Mouse (Mus musculus): Measurements from ENCODE around the gene Nudt17.

Nudt17 gene

DNA sequence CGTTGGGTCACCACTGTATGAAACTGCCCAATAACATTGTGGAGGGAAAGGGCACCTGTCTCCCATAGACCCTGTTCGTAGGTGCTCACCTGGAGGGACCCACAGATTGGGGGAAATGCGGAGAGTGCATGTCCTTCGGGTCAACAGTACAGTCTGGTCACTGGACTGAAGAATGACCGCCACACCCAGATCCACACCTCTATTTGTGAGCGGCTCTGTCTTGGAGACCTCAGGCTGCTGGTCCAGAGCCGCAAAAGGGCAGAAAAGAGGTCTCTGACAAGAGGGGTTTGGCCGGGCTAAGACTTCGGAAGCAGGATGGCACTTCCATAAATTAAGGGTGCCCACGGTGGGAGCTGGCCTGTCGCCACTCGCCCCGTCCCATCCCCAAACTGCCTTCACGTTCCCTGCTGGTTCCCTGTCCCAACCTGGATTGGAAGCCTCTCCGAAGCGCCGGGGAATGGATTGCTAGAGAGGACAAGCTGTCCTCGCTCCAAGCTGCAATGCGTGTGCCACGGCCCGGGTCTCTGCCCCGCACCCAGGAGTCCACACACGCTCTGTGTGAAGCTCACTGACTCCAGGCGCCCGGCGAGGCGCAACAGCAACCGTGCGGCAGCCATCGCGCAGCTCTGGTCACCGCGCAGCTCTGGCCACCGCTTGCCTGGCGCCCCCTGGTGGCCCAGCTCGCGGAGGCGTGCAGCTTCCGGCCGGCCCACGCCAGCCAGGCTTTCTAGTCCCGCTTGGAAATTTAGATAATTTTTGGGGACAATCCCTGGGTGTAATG is at the start of gene Nudt17:
Gene Nudt17 (minus strand): TSS at position 660 of the 781 bp plus-strand sequence.
- peak; percentile 65 for DNase-seq (ENCODE audit: low read depth)

DNA sequence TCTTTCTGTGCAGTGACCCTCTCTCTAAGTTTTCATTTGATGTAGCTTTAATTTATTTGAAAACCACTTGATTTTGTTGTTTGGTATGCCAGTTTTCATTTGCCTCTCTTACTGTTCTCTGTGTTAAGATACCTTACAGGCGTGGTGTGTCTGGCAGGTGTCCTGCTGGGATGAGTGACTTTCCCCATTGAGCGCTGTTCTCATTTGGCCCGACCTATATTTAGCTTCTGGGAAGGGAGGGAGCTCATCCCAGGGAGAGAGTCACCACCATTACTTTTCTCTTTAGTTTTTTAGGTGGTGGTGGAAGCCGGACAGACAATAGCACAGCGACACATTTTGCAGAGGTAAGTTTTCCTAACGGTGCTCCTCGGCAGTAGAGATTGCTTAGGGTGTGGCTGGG is 49.3 kb upstream of the Nudt17 start:
- no peak for DNase-seq (ENCODE audit: low read depth)

DNA sequence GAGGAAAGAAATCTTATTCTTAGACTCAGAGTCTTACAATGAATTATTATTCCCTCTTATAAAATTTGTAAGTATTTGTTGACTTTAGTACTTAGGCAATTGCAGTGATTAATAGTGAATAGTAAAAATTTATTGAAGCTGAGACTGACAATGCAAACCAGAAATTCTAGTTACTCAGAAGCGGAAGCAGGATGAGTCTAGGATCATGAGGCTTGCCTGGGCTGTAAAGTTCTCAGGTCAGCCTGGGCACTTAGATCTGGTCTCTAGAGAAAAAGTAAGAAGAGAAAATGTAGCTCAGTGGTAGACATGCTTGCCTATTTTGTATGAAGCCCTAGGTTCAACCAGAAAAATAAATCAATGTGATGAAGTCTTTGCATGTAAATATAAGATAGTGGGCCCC is 47.6 kb upstream of the Nudt17 start:
- no peak for DNase-seq (ENCODE audit: low read depth)

DNA sequence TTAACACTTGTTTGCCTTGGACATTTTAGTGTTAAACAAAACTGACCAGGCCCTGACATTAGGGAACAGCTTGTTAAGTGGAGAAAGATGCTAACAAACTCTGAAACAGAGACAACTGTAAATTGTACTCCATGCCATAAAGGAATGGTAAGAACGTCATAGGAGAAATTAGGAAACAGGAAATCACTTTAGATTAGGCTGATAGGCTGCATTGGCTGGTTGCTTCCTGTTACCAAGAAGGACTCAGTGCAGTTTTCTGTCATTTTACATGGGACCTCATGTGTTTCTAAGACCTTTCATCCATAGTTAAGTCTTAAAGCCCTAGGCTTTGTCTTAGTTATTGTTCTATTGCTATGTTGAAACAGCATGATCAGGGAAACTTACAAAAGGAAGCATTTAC is 38.5 kb upstream of the Nudt17 start:
- DNase-seq (ENCODE audit: low read depth) = peak; percentile 64

DNA sequence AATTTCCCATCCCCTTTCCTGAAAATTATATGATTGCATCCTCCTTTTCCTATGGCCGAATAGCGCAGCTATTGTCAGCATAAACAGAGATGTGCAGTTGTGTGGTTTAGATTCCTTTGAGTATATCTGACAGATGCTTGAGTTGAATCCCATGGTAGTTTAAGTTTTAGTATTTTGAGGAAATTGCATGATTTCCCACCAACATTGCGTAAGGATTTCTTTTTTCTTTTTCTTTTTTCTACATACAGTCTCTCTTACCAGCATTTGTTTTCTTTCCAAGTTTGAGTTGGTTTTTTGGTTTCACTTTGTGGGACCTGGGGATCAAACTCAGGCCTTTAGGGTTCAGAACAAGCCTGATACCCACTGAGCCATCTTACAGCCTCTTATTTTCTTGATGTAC is 36.0 kb upstream of the Nudt17 start:
- DNase-seq (ENCODE audit: low read depth) = peak; percentile 60

DNA sequence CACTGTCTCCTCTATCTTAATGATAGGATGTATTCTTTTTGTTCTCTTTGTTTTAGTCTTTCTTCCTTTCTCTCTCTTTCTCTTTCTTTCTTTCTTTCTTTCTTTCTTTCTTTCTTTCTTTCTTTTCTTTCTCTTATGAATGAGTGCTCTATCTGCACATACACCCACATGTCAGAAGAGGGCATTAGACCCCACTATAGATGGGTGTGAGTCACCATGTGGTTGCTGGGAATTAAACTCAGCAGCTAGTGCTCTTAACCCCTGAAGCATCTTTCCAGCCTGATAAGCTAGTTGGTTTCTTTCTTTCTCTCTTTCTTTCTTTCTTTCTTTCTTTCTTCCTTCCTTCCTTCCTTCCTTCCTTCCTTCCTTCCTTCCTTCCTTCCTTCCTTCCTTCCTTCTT is 31.9 kb upstream of the Nudt17 start:
- peak; percentile 71 for DNase-seq (ENCODE audit: low read depth)

DNA sequence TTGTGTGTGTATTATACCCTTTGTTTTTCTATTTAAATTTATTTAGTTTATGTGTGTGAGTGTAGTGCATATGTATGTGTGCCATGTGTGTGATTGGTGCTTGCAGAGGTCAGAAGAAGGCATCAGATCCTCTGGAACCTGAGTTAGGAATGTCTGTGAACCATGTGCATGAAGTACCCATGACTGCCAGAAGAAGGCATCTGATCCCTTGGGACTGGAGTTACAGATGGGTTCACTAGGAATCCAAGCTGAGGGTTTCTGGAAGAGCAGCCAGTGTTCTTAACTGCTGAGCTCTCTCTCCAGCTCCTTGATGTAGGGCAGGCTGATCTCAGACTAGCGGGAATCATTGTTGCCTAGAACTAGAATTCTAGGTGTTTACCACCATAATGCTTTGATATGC is 29.6 kb upstream of the Nudt17 start:
- peak; percentile 29 for DNase-seq (ENCODE audit: low read depth)

DNA sequence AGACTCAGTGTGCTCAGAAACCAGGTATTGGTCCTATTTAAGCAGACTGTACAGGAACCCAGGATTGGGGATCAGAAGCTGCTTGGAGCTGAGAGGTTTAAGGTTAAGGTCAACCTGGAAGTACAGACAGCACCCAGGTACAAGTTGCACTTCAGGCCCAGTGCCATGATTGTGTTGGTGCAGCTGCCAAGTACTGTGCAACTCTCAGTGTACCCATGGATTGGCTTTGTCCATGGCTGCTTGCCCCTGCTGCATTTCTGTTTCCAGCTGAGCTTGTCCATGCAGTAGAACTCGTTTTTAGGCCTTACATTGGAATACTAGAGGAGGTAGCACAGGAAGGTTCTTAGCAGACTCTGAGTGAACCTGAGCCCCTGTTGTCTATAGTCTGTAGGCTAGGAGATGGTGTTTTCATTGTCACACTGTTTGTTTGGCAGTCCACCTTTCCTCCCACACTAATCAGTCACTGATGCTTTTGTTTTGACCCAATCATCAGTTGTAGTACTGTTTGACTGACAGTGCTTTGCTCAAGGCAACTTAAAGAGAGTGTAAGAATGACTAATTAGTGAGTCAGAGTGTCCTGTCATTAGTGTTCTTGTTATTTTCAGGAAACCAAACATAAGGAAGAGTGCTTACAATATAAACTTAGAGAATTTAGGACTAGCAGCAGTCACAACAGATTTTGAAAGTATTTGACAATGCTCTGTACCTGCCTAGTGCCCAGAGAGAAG is 28.8 kb upstream of the Nudt17 start:
- DNase-seq (ENCODE audit: low read depth) = peak; percentile 77

DNA sequence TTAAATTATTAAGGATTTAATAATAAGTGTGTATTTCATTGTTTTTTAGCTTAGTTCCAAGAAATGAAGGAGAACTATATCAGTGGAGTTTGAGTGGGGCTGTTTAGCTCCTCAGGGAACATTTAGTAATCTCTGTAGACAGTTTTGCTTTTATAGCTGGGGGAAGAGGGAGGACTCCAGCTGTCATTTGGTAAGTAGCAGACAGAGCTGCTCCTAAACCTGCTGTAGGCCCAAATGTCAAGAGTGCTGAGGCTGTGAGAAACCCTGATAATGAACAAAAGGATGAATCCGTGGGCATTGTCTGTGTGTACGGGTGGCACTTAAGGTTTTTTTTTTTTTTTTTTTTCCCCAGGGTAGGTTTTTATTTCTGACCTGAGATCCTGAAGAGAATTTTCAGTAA is 26.8 kb upstream of the Nudt17 start:
- no peak for DNase-seq (ENCODE audit: low read depth)

DNA sequence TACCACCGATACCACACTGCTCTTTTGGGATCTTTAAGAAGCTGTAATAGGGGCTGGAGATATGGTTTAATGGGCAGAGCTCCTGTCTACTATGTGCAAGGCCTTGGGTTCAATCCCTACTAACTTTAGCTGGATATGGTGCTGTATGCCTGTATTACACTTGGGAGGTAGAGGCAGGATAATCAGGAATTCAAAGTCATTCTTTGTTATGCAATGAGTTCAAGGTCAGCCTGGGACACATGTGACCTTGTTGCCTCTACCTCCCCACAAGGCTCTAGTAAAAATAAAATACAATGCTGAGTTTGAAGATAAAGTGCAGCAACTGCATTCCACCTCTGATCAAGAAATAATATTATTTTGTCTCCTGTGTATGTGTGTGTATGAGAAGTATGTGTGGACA is 25.6 kb upstream of the Nudt17 start:
- no peak for DNase-seq (ENCODE audit: low read depth)

DNA sequence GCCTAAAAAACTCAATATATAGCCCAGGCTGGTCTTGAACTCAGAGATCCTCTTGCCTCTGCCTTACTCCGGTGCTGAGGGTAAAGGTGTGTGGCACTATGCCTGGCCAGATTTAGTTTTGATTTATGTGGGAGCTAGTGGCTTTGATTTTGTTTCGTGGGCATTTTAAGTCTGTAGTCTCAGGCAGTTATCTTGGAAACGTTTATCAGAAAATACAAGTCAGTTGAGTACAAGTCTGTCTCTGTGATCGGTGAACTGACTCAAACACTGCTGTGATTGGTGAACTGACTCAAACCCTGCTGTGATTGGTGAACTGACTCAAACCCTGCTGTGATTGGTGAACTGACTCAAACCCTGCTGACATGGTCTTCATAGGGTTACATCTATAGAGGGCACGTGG is 22.4 kb upstream of the Nudt17 start:
- DNase-seq (ENCODE audit: low read depth) = no peak

DNA sequence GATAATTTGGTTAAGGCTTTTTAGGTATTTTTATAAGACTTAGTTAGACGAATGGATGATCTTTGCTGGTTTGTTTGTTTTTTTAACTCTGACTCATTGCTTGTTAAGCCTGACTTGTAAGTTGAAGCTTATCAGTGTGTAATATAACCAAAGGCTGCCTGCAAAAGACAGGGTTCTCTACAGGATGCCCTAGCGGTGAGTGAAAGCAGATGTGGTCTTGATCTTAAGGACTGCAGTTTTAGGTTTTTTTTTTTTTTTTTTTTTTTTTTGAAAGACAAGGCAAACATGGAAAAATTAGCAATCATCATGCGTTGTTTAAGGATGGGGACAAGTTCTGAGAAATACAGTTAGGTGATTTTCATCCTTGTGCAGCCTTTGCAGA is 21.0 kb upstream of the Nudt17 start:
- DNase-seq (ENCODE audit: low read depth) = peak; percentile 91

DNA sequence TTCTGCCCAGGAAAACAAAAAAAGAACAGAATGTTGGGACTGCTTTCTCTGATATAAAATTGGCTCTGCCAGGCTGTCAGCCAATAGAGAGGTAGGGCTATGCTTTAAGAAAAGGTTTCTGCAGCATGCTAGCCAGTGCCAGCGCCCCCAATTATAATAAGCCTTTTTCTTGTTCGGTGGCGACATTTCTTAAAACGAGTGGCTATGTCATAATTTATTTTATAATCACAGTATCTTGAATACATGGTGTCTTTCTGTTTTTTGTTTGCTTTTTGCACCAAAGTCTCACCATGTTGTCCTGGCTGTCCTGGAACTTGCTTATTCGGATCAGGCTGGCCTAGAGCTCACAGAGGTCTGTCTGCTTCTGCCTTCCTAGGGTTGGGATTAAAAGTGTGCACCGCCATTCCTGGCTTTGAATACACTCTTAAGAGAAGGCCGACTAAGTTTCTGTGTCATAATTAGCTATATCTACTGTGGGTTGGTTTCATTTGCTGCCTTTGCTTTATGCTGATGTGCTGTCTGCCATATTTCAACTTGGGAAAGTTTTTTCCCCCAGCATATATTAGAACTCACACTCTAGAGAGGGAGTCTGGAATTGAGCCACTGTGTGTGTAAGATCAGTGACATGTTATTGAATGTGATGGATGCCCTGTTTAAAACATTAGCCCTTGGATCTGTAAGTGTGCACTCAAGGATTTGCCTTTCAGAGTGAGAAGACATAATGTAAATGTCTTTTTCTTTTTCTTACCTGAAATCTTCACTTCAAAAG is 20.5 kb upstream of the Nudt17 start:
- no peak for DNase-seq (ENCODE audit: low read depth)

DNA sequence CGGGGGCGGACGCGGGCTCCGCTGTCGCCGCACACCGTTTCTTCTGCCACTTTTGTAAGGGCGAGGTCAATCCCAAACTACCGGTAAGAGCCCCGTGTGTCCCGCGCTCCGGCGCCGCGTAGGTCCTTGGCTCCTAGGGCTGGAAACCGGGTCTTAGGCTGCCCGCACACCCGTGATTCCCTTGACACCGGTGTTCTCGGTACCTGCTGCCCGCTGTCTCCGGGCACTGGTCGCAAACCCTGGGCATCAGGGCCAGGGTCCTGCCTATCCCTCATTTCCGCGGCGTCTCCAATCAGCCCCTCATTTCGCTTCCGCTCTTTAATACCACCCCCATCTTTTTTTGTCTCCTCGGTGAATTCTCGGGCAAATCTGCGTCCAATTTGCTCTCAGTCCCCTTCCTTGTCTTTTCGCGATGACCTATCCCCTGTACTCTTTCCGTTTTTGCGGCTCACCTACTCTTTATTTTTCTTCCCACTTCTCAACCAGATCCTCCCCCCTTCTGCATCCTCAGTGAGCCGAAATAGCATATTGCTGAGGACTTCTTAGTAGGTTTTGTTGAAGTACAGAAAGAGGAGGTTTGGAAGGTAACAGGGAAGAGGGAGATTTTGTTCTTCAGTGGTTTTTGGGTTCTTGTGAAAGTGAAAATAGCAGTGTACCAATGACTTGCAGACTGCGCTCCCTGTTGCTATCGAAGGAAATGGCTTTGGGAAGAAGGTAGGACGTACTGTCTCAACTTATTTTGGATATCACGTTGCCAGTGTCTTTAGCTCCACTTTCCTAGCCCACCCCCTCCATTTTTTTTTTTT is 19.7 kb upstream of the Nudt17 start:
- peak; percentile 71 for DNase-seq (ENCODE audit: low read depth)

DNA sequence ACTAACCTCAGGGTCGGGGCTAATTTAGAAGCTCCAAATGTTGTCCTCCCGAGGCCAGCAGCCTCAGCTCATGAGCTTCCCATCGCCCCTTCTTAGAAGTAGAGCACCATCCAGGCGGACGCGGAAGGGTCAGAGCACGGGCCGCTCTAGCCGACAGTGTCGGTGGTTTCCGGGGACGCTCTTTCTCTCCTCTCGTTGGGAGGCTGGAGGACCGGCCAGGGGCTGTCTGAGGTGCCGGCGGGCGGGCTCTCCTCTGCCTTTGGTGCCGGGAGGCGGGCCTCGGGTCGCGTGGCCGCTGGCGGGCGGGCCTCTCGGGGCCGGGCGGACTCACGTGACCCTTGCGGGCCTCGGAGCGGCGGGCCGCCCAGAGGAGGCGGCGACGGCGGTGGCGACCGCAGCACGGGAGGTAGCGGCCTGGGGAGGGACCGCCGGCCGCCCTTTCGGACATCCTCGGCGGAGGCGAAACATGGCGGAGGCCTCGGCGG is 19.0 kb upstream of the Nudt17 start, which contains the start of the genes Polr3c and Rnf115:
Gene Polr3c (minus strand): TSS at position 286 of the 485 bp plus-strand sequence.
Gene Rnf115 (plus strand): TSS at position 322 of the 485 bp plus-strand sequence.
- DNase-seq (ENCODE audit: low read depth) = peak; percentile 93

DNA sequence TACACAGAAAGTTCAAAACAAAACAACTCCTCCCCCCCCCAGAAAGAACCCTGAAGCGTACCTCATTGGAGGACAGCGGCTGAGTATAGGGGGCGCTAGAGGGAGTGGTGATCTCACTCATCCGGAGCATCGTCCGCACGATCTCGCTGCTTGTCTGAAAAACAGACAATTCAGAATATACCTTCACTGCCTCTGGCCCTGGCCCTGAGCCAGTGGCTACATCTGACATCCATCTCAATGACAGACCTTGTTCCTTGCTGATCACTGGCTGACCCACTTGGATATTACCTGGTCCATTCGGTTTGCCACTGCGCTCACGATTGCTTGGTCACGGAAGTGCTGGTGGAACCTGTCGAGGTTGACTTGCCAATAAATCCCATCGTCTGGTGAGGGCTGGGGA is 10.8 kb upstream of the Nudt17 start:
- DNase-seq (ENCODE audit: low read depth) = peak; percentile 47

DNA sequence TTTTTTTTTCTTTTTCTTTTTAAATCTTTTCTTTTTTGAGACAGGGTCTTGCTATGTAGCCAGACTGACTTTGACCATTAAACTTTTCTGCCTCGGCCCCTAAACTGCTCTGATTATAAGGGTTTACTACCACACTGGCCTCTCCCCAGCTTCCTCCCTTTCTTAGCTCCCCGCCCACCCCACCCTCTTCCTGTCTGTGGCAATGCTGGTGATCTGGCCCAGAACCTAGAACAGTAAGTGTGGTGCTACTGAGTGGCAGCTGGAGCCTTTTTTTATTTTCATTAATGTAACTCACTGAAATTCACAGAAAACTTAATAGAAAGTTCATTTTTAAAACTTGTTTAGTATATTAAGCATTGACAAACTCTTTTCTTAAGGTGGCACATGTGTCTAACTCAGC is 7.5 kb upstream of the Nudt17 start:
- DNase-seq (ENCODE audit: low read depth) = peak; percentile 70

DNA sequence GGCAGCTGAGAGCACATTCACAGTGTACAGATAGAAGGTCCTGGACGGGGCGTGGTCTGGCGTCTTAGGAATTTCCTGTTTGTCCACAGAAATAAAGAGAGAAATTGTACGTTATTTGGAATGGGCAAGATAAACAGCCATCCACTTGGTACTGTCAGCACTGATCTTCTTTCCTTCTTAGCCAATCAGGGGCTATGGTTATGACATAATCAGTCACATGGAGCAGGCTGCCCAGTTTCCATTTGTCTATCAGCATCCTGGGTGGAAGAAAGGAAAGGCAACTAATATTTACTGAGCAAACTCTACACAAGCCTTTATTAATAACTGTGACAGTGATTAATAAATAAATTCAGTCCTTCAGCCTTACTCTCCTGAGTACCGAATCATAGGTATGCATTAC is 5.9 kb upstream of the Nudt17 start:
- DNase-seq (ENCODE audit: low read depth) = no peak

DNA sequence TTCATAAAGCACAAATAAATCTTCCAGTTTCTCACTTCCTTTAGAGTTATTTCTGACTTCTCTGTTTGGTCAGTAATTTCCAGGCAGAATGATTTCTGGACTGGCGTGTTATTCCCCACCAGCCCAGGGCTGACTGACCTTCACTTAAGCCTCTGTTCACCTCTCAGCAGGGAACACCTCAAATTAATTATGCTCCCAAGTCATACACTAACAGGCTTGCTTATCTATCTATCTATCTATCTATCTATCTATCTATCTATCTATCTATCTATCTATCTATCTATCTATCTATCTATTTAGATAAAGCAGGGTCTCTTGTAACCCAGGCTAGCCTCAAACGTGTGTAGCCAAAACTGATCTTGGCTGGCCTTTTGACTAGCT is 312 bp upstream of the Nudt17 start:
- DNase-seq (ENCODE audit: low read depth) = no peak

DNA sequence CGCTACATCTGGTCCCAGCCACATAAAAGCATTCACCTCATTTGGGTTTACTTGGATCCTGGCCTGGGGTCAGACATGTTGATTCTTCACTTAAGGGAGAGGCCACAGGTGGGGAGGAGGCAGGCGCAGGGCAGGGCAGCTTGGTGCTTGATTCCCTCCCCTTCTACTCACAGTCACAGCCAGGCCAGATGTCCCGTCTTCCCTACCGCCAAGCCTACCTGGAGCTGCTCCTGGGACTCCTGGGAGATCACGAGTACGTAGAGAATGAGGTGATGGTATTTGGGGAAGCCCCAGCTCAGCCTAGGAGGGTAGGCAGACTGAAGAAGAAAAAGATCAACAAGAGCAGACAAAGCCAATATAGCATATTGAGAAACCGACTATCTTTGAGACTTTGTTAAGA is 1.4 kb downstream of the Nudt17 start:
- no peak for DNase-seq (ENCODE audit: low read depth)

DNA sequence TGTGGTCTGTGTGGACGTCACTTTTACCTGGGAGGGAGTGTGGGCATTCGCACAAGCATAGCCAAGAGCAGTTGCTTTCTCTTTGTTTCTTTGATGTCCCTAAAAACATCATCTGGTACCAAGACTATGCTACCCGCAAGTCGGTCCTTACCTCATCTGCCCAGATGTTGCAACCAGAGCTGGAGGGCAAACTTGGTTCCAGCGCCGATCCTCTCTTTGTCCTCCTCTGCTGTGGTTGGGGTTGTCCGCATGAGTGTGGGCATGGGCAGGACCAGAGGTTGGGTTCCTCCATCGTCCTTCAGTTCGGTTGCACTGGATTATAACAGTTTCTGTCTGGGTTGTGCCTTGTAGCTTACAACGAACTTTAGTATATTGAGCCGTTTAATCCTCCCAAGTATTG is 2.1 kb downstream of the Nudt17 start:
- no peak for DNase-seq (ENCODE audit: low read depth)

DNA sequence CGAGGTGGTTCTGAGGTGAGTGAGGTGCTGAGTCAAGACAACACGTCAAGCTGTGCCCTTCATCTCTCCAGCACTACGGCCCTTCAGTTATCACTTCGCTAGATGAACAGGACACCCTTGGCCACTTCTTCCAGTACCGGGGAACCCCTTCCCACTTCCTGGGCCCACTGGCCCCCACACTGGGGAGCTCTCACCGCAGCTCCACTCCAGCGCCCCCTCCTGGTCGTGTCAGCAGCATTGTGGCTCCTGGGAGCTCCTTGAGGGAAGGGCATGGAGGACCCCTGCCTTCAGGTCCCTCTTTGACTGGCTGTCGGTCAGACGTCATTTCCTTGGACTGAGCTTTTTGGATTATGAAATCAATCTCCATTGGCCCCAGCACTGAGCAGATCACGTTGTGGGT is 3.6 kb downstream of the Nudt17 start:
- DNase-seq (ENCODE audit: low read depth) = no peak
